Mouse (Mus musculus) heart, postnatal 0 days (tissue): ENCODE data around the gene Acyp1. TPM values are rescaled to one million over a fixed set of nuclear protein-coding genes. Genes with fewer than 3 reads are reported as not detected.

Experiments
- ATAC-seq: fragments of 200-750 bp; cut with Nextera tagmentation; 2 replicates; pipeline ENCODE4 v1.8.0; 2017; ENCODE audit warnings: low read depth, moderate number of reproducible peaks, moderate library complexity; ENCODE audit not compliant: insufficient read depth
- DNase-seq: peaks from one replicate; pipeline ENCODE4 v3.0.0-alpha.2; 2016; ENCODE audit warnings: low spot score
- H3K27ac ChIP-seq: fragments of 300-500 bp; sonication (generic); 2 replicates; pipeline ENCODE4 v1.5.1; 2014; ENCODE audit warnings: low read depth, mild to moderate bottlenecking
- H3K27me3 ChIP-seq: fragments of 300-500 bp; sonication (generic); 2 replicates; pipeline ENCODE4 v1.6.1; 2014; ENCODE audit warnings: low read length, mixed read lengths; ENCODE audit not compliant: control insufficient read depth, insufficient read depth
- H3K36me3 ChIP-seq: fragments of 300-500 bp; sonication (generic); replicated peaks from 2 replicates; pipeline ENCODE4 v1.6.1; 2014; ENCODE audit warnings: low read length, mixed read lengths; ENCODE audit not compliant: control insufficient read depth, insufficient read depth
- H3K4me1 ChIP-seq: fragments of 300-500 bp; sonication (generic); 2 replicates; pipeline ENCODE4 v1.6.1; 2014; ENCODE audit warnings: antibody characterized with exemption; ENCODE audit not compliant: control insufficient read depth, insufficient read depth
- H3K4me2 ChIP-seq: fragments of 300-500 bp; sonication (generic); 2 replicates; pipeline ENCODE4 v1.6.1; 2014; ENCODE audit warnings: low read depth, mild to moderate bottlenecking, low read length, moderate library complexity
- H3K4me3 ChIP-seq: fragments of 300-500 bp; sonication (generic); 2 replicates; pipeline ENCODE4 v1.5.1; 2014; ENCODE audit warnings: low read depth, low read length
- H3K9ac ChIP-seq: fragments of 300-500 bp; sonication (generic); replicated peaks from 2 replicates; pipeline ENCODE4 v1.6.1; 2014; ENCODE audit warnings: low read depth, low read length, mixed read lengths
- H3K9me3 ChIP-seq: fragments of 300-500 bp; sonication (generic); replicated peaks from 2 replicates; pipeline ENCODE4 v1.6.1; 2016; ENCODE audit warnings: low read length; ENCODE audit not compliant: control insufficient read depth
- CTCF ChIP-seq: IDR thresholded peaks from 2 replicates; pipeline ENCODE4 v1.5.1; 2016; ENCODE audit warnings: antibody characterized with exemption, control low read depth, low read depth
- EP300 ChIP-seq: IDR thresholded peaks from 2 replicates; pipeline ENCODE4 v1.6.1; 2016; ENCODE audit warnings: antibody characterized with exemption, low read depth
- whole genome bisulfite sequencing: fragments of 180-500 bp; shearing (Covaris S2); extraction: QIAGEN DNeasy Blood & Tissue Kit; methylation state at CpG from one replicate; pipeline ENCODE4 v1.1.7; 2014; 5-methylcytosine and 5-hydroxymethylcytosine counted together
- polyA plus RNA-seq: library from polyadenylated mRNA; unstranded; fragments of >200 nt; fragmentation: Nextera tagmentation; extraction: Ambion mirVana; gene quantifications from 2 replicates; pipeline ENCODE4 v1.2.1, GENCODE M21; 2015
- total RNA-seq: library from RNA; depleted of rRNA; stranded (reverse); fragments of >200 nt; gene quantifications from 2 replicates; pipeline ENCODE4 v1.2.3, GENCODE M21; 2014; ENCODE audit warnings: low replicate concordance

Gene Acyp1
- total and polyA plus RNA-seq, 2 experiments from 2014 or later = 18.1 to 59.8 TPM

DNA sequence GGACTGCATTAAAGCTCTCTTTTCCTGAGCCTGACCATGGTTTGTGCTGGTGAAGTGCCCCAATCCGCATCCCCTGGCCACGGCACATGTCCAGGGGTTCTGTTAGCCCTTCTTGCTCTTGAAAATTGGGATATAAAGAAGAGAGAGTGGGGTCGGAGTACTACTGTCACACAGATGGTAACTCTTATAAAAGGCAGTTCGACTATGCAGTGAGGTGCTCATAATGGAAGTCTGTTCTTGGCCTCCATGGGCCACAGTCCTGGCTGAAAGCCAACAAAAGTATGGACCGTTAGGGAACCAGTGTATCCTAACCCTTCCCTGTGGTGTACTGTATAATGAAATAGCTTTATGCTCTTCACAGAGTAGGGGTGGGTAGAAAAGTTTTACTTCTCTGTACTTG is 8.7 kb upstream of the Acyp1 start:
- DNase-seq = no peak
- ATAC-seq = no peak

DNA sequence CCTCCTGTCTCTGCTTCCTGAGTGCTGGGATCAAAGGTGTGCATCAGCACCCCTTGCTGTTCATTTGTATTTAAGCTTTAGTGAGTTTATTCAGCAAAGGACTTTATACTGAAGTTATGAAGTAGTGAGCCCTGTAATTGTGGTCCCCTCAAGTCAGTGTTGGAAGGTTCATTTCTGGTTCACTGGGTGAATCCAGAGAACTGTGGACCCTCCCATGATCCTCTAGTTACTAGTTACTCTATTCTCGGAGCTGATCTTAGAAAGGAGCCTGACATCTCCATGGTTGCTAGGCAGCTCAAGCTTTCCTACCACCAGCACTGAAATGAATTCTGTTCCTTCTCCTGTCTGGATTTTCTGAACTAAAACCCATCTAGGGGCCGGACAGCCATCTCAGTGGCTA is 7.3 kb upstream of the Acyp1 start:
- WGBS = 89% methylated on average over 2 of the region's 2 CpGs
- Histone ChIP-seq H3K9me3 (no peaks in the 10 kb centered on the region; the same call in 1 of the 2 replicates), H3K27me3 (no peaks in the 10 kb centered on the region), H3K4me1 (peaks cover 3% of the 10 kb centered on the region; the same call in 1 of the 2 replicates), H3K4me2 (no peak overlapping the region), H3K27ac (no peak overlapping the region), H3K4me3 (no peak overlapping the region), H3K9ac (no peak overlapping the region), H3K36me3 (peaks cover 16% of the 10 kb centered on the region)
- DNase-seq (no peak), ATAC-seq (no peak)
- no peak for TF ChIP-seq CTCF
- no peak for TF ChIP-seq EP300

More for the DNA sequence above, 8.7 kb upstream of the Acyp1 start:
- no peaks in the 10 kb centered on the region for H3K27me3 ChIP-seq
- 74% methylated on average over 5 of the region's 5 CpGs for WGBS
- no peak overlapping the region for H3K27ac ChIP-seq
- H3K4me3 ChIP-seq = no peak overlapping the region
- no peak overlapping the region for H3K9ac ChIP-seq
- H3K36me3 ChIP-seq = peaks cover 30% of the 10 kb centered on the region
- H3K4me1 ChIP-seq = no peaks in the 10 kb centered on the region
- no peak overlapping the region for H3K4me2 ChIP-seq
- TF ChIP-seq CTCF = no peak
- TF ChIP-seq EP300 = no peak
- H3K9me3 ChIP-seq = no peaks in the 10 kb centered on the region; the same call in 1 of the 2 replicates

DNA sequence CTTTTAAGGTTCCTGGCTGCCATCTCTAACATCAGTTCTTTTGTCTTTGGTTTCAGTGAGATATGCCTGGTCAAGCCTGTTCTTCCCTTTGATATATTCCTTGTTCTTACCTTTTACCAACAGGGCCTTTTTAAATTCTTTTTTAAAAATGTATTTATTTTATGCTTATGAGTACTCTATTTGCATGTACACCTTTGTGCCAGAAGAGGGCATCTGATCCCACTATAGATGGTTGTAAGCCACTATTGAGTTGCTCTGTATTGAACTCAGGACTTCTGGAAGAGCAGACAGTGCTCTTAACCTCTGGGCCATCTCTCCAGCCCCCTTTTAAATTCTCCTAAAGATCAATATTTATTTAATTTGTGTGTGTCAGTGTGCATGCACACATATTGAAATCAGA is 4.7 kb upstream of the Acyp1 start:
- H3K36me3 ChIP-seq = 0 out of 2 replicates have a peak, but pooled peaks cover 4% of the 10 kb centered on the region
- DNase-seq = no peak
- H3K4me3 ChIP-seq = no peak overlapping the region
- H3K27ac ChIP-seq = no peak overlapping the region
- no peak overlapping the region for H3K4me2 ChIP-seq
- H3K4me1 ChIP-seq = peaks cover 19% of the 10 kb centered on the region
- TF ChIP-seq EP300 (no peak), CTCF (no peak; the same call in 1 of the 2 replicates)
- no peak for ATAC-seq
- no peak overlapping the region for H3K9ac ChIP-seq
- no peaks in the 10 kb centered on the region for H3K27me3 ChIP-seq
- no peaks in the 10 kb centered on the region; the same call in 1 of the 2 replicates for H3K9me3 ChIP-seq

DNA sequence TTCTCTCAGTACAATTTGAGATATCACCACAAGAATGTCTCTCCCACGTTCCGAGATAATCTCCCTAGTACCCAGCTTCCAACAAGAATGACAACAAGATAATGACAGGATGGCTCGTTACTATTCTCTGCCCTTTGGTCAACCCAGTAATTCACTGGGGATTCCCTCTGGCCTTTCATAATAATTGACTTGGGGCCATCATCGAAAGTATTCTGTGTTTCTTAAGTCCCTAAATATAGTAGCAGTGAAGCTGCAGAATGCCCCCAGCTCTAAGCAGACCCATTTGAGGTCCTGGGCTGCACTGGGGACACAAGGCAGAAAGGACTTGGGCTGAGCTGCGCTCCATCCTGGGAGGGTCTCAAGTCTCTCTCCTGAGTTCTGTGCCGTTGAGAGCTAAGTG is 4.0 kb upstream of the Acyp1 start:
- H3K4me2 ChIP-seq = no peak overlapping the region
- H3K27ac ChIP-seq = no peak overlapping the region
- WGBS = 37% methylated on average over 6 of the region's 6 CpGs

DNA sequence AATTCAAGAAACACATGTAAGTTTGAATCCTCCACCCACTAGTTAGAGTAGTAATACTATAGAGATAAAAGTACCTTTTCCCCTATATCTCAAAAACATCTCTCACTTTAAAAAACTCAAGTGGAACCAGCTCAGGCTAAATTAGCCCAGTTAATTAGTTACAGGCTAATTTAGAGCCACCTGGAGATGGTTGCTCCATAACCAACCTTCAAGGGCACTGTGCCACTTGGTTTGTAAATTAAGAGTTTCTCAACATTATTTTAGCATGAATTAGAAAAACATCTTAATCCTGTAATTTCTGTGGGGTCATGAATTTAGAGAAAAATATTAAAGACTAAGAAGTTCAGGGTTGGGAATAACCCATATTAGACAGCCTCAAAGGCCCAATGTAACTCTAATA is 3.3 kb upstream of the Acyp1 start:
- DNase-seq (no peak), ATAC-seq (no peak)
- Histone ChIP-seq H3K4me1 (peaks cover 19% of the 10 kb centered on the region), H3K36me3 (0 out of 2 replicates have a peak, but pooled peaks cover 2% of the 10 kb centered on the region), H3K4me3 (no peak overlapping the region), H3K9me3 (no peaks in the 10 kb centered on the region; the same call in 1 of the 2 replicates), H3K27me3 (no peaks in the 10 kb centered on the region), H3K4me2 (no peak overlapping the region), H3K9ac (no peak overlapping the region), H3K27ac (no peak overlapping the region)
- TF ChIP-seq EP300 (no peak), CTCF (no peak)

More for the DNA sequence above, 4.0 kb upstream of the Acyp1 start:
- ATAC-seq (no peak), DNase-seq (no peak)
- H3K36me3 ChIP-seq = 0 out of 2 replicates have a peak, but pooled peaks cover 4% of the 10 kb centered on the region
- no peak overlapping the region for H3K4me3 ChIP-seq
- no peaks in the 10 kb centered on the region for H3K27me3 ChIP-seq
- TF ChIP-seq EP300 (no peak), CTCF (no peak)
- no peaks in the 10 kb centered on the region; the same call in 1 of the 2 replicates for H3K9me3 ChIP-seq
- H3K9ac ChIP-seq = no peak overlapping the region
- H3K4me1 ChIP-seq = peaks cover 19% of the 10 kb centered on the region

DNA sequence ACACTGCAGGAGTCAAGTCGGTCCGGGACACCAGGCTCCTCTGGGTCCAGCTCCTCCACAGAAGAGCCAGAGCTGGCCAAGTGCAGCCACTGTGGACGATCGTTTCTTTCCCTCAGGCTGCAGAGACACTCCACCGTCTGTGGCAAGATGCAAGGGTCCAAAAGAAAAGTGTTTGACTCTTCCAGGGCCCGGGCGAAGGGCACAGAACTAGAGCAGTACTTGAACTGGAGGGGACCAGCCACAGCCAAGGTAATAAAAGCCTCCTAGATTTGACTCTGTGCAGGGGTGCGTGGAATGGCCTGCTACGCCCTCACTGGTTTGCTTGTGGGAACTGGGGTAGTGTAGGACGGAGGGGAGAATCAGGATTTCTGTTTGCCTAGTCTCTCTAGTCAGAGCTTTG is 2.4 kb upstream of the Acyp1 start:
- no peak for TF ChIP-seq EP300
- TF ChIP-seq CTCF = no peak
- Histone ChIP-seq H3K4me2 (peak overlapping the region; percentile 13; the same call in 1 of the 2 replicates), H3K9me3 (no peaks in the 10 kb centered on the region; the same call in 1 of the 2 replicates), H3K9ac (no peak overlapping the region), H3K27me3 (no peaks in the 10 kb centered on the region), H3K27ac (0 out of 2 replicates have a peak overlapping the region, but pooled peaks have one; percentile 1), H3K4me1 (peaks cover 19% of the 10 kb centered on the region), H3K36me3 (no peaks in the 10 kb centered on the region), H3K4me3 (no peak overlapping the region)
- no peak for DNase-seq
- WGBS = 86% methylated on average over 10 of the region's 10 CpGs
- no peak for ATAC-seq
